Mouse (Mus musculus): ENCODE data around the gene Gm10570. TPM values are rescaled to one million over a fixed set of nuclear protein-coding genes. Genes with fewer than 3 reads are reported as not detected.

Gm10570 gene
- total and polyA plus RNA-seq, 2 experiments from 2014 or later, result 1.9 TPM; not detected in 1

DNA sequence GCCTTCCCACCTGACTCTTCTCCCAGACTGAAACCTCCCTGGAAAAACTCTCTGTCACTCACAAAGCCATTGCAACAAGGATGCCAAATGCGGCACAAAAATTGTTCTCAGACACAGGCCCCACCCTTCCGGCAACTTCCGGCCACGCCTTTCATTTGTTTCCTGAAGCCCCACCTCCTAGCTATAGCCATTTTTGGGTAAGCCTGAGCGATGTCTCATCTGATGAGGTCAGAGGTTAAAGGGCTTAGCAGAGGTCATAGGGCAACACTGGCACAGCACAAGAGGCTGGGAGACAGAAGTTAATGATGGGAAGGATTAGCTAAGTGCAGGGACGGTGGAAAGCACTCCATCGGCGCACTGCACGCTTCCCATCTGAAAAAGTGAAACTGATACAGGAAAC is 41.9 kb downstream of the Gm10570 start:
- no peaks in the 10 kb centered on the region for H3K9me3 ChIP-seq (ENCODE audit: low read length)
- H3K9ac ChIP-seq (replicated peaks; ENCODE audit: low read length, poor library complexity, severe bottlenecking), result no peak overlapping the region
- no peaks in the 10 kb centered on the region for H3K27me3 ChIP-seq (ENCODE audit: insufficient read depth, low read length)
- DNase-seq (ENCODE audit: low spot score), result no peak
- WGBS, result 55% methylated on average over 9 of the region's 9 CpGs
- no peaks in the 10 kb centered on the region for H3K4me1 ChIP-seq (ENCODE audit: insufficient read depth, low read length)
- no peak for ATAC-seq (ENCODE audit: low FRiP score)
- H3K4me2 ChIP-seq (ENCODE audit: low read depth, low read length, poor library complexity, severe bottlenecking), result no peak overlapping the region
- no peak overlapping the region for H3K27ac ChIP-seq (ENCODE audit: low read depth, low read length)
- no peak overlapping the region for H3K4me3 ChIP-seq (ENCODE audit: low read depth, low read length)
- no peak for TF ChIP-seq CTCF (IDR thresholded peaks at IDR 0.05)
- no peaks in the 10 kb centered on the region for H3K36me3 ChIP-seq (ENCODE audit: insufficient read depth, low read length)

DNA sequence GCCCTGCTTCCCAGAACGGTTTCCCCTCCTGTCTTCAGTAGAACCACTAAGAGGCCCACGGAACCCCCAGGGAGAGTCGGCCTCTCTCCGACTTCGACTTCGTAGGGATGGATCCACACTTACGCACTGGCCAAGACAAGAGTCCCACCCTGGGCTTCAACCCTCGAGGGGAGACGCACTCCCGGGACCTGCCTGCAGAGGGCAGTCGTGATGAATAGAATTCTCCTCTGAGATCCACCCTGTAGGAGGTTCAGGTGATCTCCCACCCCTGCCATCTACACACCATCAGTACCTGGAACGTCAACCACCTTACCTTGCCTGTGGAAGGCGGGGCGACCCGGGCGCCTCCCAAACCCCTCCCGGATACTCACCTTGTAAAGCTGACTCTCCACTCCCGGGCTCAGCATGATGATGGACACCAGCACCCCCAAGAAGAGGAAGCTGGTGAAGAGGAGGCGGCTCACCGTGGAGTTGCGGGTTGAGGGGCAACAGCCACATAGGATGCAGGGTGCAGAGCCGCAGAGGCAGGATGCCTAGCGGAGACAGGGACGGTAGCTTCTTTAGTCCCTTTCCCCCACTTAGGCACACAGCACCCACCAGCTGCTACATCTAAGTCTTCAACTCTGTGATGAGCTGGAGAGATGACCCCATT is 43.6 kb downstream of the Gm10570 start:
- Histone ChIP-seq H3K4me1 (ENCODE audit: insufficient read depth, low read length) (no peaks in the 10 kb centered on the region), H3K27ac (ENCODE audit: low read depth, low read length) (no peak overlapping the region), H3K36me3 (ENCODE audit: insufficient read depth, low read length) (no peaks in the 10 kb centered on the region), H3K4me3 (ENCODE audit: low read depth, low read length) (no peak overlapping the region), H3K27me3 (ENCODE audit: insufficient read depth, low read length) (no peaks in the 10 kb centered on the region), H3K9ac (replicated peaks; ENCODE audit: low read length, poor library complexity, severe bottlenecking) (no peak overlapping the region), H3K9me3 (ENCODE audit: low read length) (no peaks in the 10 kb centered on the region), H3K4me2 (ENCODE audit: low read depth, low read length, poor library complexity, severe bottlenecking) (no peak overlapping the region)
- TF ChIP-seq CTCF (IDR thresholded peaks at IDR 0.05), result peak; percentile 73
- DNase-seq (ENCODE audit: low spot score) (peak; percentile 46), ATAC-seq (ENCODE audit: low FRiP score) (peak; percentile 56)
- WGBS, result 28% methylated on average over 24 of the region's 24 CpGs

GRCm38 (mm10) chr4:130264131-130264530 is 44.3 kb downstream of the Gm10570 start:
- DNase-seq (ENCODE audit: low spot score), result no peak
- no peaks in the 10 kb centered on the region for H3K9me3 ChIP-seq (ENCODE audit: low read length)
- TF ChIP-seq CTCF (IDR thresholded peaks at IDR 0.05), result no peak
- no peak for ATAC-seq (ENCODE audit: low FRiP score)
- H3K4me3 ChIP-seq (ENCODE audit: low read depth, low read length), result no peak overlapping the region
- H3K4me1 ChIP-seq (ENCODE audit: insufficient read depth, low read length), result no peaks in the 10 kb centered on the region
- no peak overlapping the region for H3K4me2 ChIP-seq (ENCODE audit: low read depth, low read length, poor library complexity, severe bottlenecking)
- no peaks in the 10 kb centered on the region for H3K27me3 ChIP-seq (ENCODE audit: insufficient read depth, low read length)
- H3K9ac ChIP-seq (replicated peaks; ENCODE audit: low read length, poor library complexity, severe bottlenecking), result 0 out of 2 replicates have a peak overlapping the region, but pooled peaks have one; percentile 33
- 16% methylated on average over 11 of the region's 11 CpGs for WGBS
- H3K27ac ChIP-seq (ENCODE audit: low read depth, low read length), result no peak overlapping the region
- no peaks in the 10 kb centered on the region for H3K36me3 ChIP-seq (ENCODE audit: insufficient read depth, low read length)

DNA sequence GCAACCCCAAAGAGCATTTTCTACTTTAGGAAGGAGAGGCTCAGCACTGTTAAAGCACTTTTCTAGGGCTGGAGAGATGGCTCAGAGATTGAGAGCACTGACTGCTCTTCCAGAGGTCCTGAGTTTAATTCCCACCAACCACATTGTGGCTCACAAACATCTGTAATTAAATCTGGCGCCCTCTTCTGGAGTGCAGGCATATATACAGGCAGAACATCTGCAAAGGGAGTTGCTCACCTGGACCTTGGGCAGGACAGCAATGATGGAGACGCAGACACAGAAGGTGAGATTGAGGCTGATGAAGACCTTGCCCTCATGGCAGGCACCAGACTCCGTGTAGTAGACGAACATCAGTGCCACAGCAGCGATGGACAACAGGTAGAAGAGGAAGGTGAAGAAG is 48.1 kb downstream of the Gm10570 start:
- ATAC-seq (ENCODE audit: low FRiP score) (no peak), DNase-seq (ENCODE audit: low spot score) (no peak)
- Histone ChIP-seq H3K4me3 (ENCODE audit: low read depth, low read length) (no peak overlapping the region), H3K27ac (ENCODE audit: low read depth, low read length) (no peak overlapping the region), H3K4me1 (ENCODE audit: insufficient read depth, low read length) (no peaks in the 10 kb centered on the region), H3K9me3 (ENCODE audit: low read length) (no peaks in the 10 kb centered on the region), H3K9ac (replicated peaks; ENCODE audit: low read length, poor library complexity, severe bottlenecking) (no peak overlapping the region), H3K36me3 (ENCODE audit: insufficient read depth, low read length) (no peaks in the 10 kb centered on the region), H3K4me2 (ENCODE audit: low read depth, low read length, poor library complexity, severe bottlenecking) (no peak overlapping the region), H3K27me3 (ENCODE audit: insufficient read depth, low read length) (no peaks in the 10 kb centered on the region)
- 32% methylated on average over 5 of the region's 5 CpGs for WGBS
- TF ChIP-seq CTCF (IDR thresholded peaks at IDR 0.05), result peak; percentile 55

Other genes with a start within 250 kb of the Gm10570 start
- gene Pef1, start 206.1 kb downstream of the Gm10570 start, total RNA-seq (2014; rRNA removed), result 49.8 and 61.5 TPM in 2 replicates
- 59.5 and 67.3 TPM in 2 replicates for gene Pef1, start 206.1 kb downstream of the Gm10570 start, polyA plus RNA-seq (2015; fragmentation: Nextera tagmentation; extraction: Ambion mirVana)
- gene Hcrtr1, start 169.3 kb downstream of the Gm10570 start, total RNA-seq (2014; rRNA removed), result 14.5 and 20.4 TPM in 2 replicates
- gene Hcrtr1, start 169.3 kb downstream of the Gm10570 start, polyA plus RNA-seq (2015; fragmentation: Nextera tagmentation; extraction: Ambion mirVana), result 13.9 and 16.7 TPM in 2 replicates
- gene Tinagl1, start 133.6 kb downstream of the Gm10570 start, total RNA-seq (2014; rRNA removed), result 7.2 and 7.5 TPM in 2 replicates
- 2.9 and 4.3 TPM in 2 replicates for gene Tinagl1, start 133.6 kb downstream of the Gm10570 start, polyA plus RNA-seq (2015; fragmentation: Nextera tagmentation; extraction: Ambion mirVana)
- 0.49 TPM in 1 of 2 replicates, not detected in the other for gene Gm853, start 86.3 kb downstream of the Gm10570 start, total RNA-seq (2014; rRNA removed)
- gene Gm853, start 86.3 kb downstream of the Gm10570 start, polyA plus RNA-seq (2015; fragmentation: Nextera tagmentation; extraction: Ambion mirVana), result not detected in 2 replicates
- 12.6 and 13.5 TPM in 2 replicates for gene Serinc2, start 29.5 kb downstream of the Gm10570 start, total RNA-seq (2014; rRNA removed)
- gene Serinc2, start 29.5 kb downstream of the Gm10570 start, polyA plus RNA-seq (2015; fragmentation: Nextera tagmentation; extraction: Ambion mirVana), result 11.1 and 12.3 TPM in 2 replicates
- gene Fabp3, start 79 bp downstream of the Gm10570 start, total RNA-seq (2014; rRNA removed), result 143 and 179 TPM in 2 replicates
- 394 and 409 TPM in 2 replicates for gene Fabp3, start 79 bp downstream of the Gm10570 start, polyA plus RNA-seq (2015; fragmentation: Nextera tagmentation; extraction: Ambion mirVana)
- gene Zcchc17, start 51.3 kb upstream of the Gm10570 start, total RNA-seq (2014; rRNA removed), result 27.7 and 38.3 TPM in 2 replicates
- 102 TPM in 2 replicates for gene Zcchc17, start 51.3 kb upstream of the Gm10570 start, polyA plus RNA-seq (2015; fragmentation: Nextera tagmentation; extraction: Ambion mirVana)
- gene Snrnp40, start 51.5 kb upstream of the Gm10570 start, total RNA-seq (2014; rRNA removed), result 57.6 and 70.2 TPM in 2 replicates
- 75.5 and 76.8 TPM in 2 replicates for gene Snrnp40, start 51.5 kb upstream of the Gm10570 start, polyA plus RNA-seq (2015; fragmentation: Nextera tagmentation; extraction: Ambion mirVana)

All from midbrain, postnatal 0 days (tissue).